Mouse (Mus musculus): ENCODE data around the gene Kcnh2. TPM values are rescaled to one million over a fixed set of nuclear protein-coding genes. Genes with fewer than 3 reads are reported as not detected.
"Not testable (repeated sequence)": the region's sequence is repeated elsewhere in the genome, so short reads cannot be mapped to it uniquely, and the experiment has no call there.

The Kcnh2 gene
- 10 to 100 TPM; 21.3 to 23.7 TPM for total RNA-seq (2021)

- no peak for DNase-seq
These were observed at the start of gene Kcnh2 for GRCm38 (mm10) chr5:24351278-24351677. Kcnh2 (minus strand) TSS chr5:24351604.

- no peak for DNase-seq
These were observed 49.0 kb upstream of the Kcnh2 start for GRCm38 (mm10) chr5:24400362-24400761.

- DNase-seq, result no peak
These were observed 48.3 kb upstream of the Kcnh2 start for GRCm38 (mm10) chr5:24399686-24400085.

GRCm38 (mm10) chr5:24396254-24396653 lies 44.9 kb upstream of the Kcnh2 start:
- DNase-seq, result not testable (repeated sequence)

- DNase-seq, result peak; percentile 93 to 95
These were observed 42.9 kb upstream of the Kcnh2 start for GRCm38 (mm10) chr5:24394165-24394894.

- peak; percentile 72 to 86 for DNase-seq
These were observed 42.1 kb upstream of the Kcnh2 start, which contains the start of gene Abcb8 for GRCm38 (mm10) chr5:24393392-24393997. Abcb8 (plus strand) TSS chr5:24393663.

- no peak for DNase-seq
These were observed 41.3 kb upstream of the Kcnh2 start for GRCm38 (mm10) chr5:24392724-24393123.

GRCm38 (mm10) chr5:24391864-24392263 lies 40.5 kb upstream of the Kcnh2 start, which contains the start of gene Atg9b:
Atg9b (minus strand) TSS chr5:24392143.
- no peak for DNase-seq

GRCm38 (mm10) chr5:24389658-24390020 lies 38.2 kb upstream of the Kcnh2 start:
- no peak for DNase-seq

- no peak for DNase-seq
These were observed 37.7 kb upstream of the Kcnh2 start for GRCm38 (mm10) chr5:24389011-24389657.

- no peak for DNase-seq
These were observed 37.0 kb upstream of the Kcnh2 start for GRCm38 (mm10) chr5:24388246-24388915.

- peak; percentile 48 to 68 for DNase-seq
These were observed 36.1 kb upstream of the Kcnh2 start for GRCm38 (mm10) chr5:24387264-24388241.

- DNase-seq, result no peak
These were observed 34.6 kb upstream of the Kcnh2 start for GRCm38 (mm10) chr5:24385887-24386550.

- no peak for DNase-seq
These were observed 34.0 kb upstream of the Kcnh2 start for GRCm38 (mm10) chr5:24385374-24385773.

- peak; percentile 33 to 36 for DNase-seq
These were observed 33.0 kb upstream of the Kcnh2 start for GRCm38 (mm10) chr5:24384407-24384806.

GRCm38 (mm10) chr5:24383026-24383859 lies 31.8 kb upstream of the Kcnh2 start:
- DNase-seq, result peak; percentile 87 to 89

GRCm38 (mm10) chr5:24381988-24382387 lies 30.6 kb upstream of the Kcnh2 start:
- no peak for DNase-seq

GRCm38 (mm10) chr5:24381486-24381885 lies 30.1 kb upstream of the Kcnh2 start:
- no peak for DNase-seq

GRCm38 (mm10) chr5:24380499-24380898 lies 29.1 kb upstream of the Kcnh2 start:
- DNase-seq, result no peak

- DNase-seq, result no peak
These were observed 28.1 kb upstream of the Kcnh2 start for GRCm38 (mm10) chr5:24379501-24379900.

All from layer of hippocampus, postnatal 36 days (tissue).